Mouse (Mus musculus): ENCODE results near the gene Grhpr.

DNA sequence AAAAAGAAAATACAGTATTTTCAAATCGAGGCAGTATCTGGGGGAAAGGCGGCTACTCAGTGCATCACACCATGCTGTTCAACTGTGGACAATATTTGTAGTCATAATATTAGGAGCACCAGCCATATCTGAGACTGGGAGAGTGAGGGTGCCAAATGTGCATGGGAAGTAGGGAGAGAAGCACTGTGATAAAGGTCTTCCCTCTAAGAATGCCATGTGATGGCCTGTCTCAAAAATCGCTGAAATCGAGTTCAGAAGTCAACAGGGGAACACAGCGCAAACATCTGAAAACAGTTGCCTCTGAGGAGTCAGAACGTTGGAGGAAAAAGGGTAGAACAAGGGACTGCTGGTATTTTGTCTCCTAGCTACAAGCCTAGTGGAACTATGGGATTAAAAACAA lies 18.8 kb downstream of the Grhpr start:
- TF ChIP-seq TCF12 (IDR thresholded peaks at IDR 0.05; ENCODE audit: insufficient read depth, poor library complexity, severe bottlenecking) (no peak), POLR2A (IDR thresholded peaks at IDR 0.05; ENCODE audit: insufficient read length, low read depth) (no peak), MYOG (IDR thresholded peaks at IDR 0.05; ENCODE audit: control insufficient read depth in 1 of 3, insufficient read depth in 1 of 3, insufficient read length in 2 of 3, low read depth in 2 of 3) (no peak), POLR2AphosphoS2 (IDR thresholded peaks at IDR 0.05; ENCODE audit: insufficient read length, low read depth) (no peak), E2F4 (IDR thresholded peaks at IDR 0.05; ENCODE audit: insufficient read depth) (no peak), SRF (IDR thresholded peaks at IDR 0.05; ENCODE audit: control insufficient read depth, insufficient read length, low read depth) (no peak), USF1 (IDR thresholded peaks at IDR 0.05; ENCODE audit: low read depth) (no peak), CEBPB (IDR thresholded peaks at IDR 0.05; ENCODE audit: insufficient read depth, poor library complexity, severe bottlenecking) (no peak), MAX (IDR thresholded peaks at IDR 0.05; ENCODE audit: low read depth) (no peak), REST (IDR thresholded peaks at IDR 0.05; ENCODE audit: insufficient read depth, insufficient read length) (no peak)
